Mouse (Mus musculus) left cerebral cortex, adult 2 months (tissue): ENCODE data around the gene Dynlt1c. TPM values are rescaled to one million over a fixed set of nuclear protein-coding genes. Genes with fewer than 3 reads are reported as not detected.
"Not testable (repeated sequence)": the region's sequence is repeated elsewhere in the genome, so short reads cannot be mapped to it uniquely, and the experiment has no call there.

Experiments used
- DNase-seq, 2 experiments: peaks; one replicate each; pipeline ENCODE4 v3.0.0; 2021 to 2022; ENCODE audit warnings: low spot score in 2 of 2, mixed read lengths in 1 of 2; ENCODE audit errors: extremely low spot score in 1 of 2
- H3K27ac ChIP-seq: fragments of 200-600 bp; 2 replicates; pipeline ENCODE4 v1.8.1; 2022
- H3K4me3 ChIP-seq: fragments of 200-600 bp; 2 replicates; pipeline ENCODE4 v1.8.1; 2022
- intact Hi-C: fragments of 180-260 bp; cut with DNase I; formaldehyde crosslinking; loops from one replicate; pipeline ENCODE4 v1.15.1; 2025
- total RNA-seq, 2 experiments: library from RNA; stranded (reverse); gene quantifications; 2 replicates each; pipeline ENCODE4 v1.2.3; 2021

Dynlt1c gene
- total RNA-seq, 2 experiments from 2014 or later, result 20.3 to 20.5 TPM

DNA sequence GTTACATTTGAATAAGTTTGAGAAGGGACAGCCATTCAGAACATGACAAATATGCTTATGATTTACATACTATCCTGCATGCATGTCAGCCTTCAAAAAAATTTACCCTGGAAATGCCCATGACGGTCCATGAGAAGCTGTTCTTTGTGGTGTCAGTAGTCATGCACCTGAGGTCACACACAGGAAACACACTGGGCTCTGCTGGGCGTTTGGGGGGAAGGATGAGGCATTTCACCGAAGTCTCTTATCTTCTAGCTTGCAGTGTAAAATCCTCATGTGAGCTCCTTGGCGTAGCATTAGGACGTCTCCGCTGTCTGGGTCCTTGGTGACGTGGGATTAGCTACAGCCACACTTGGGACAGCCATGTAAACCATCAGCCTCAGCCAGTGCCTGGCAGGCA is 57.3 kb downstream of the Dynlt1c start, which contains the start of gene Sytl3:
TSS of gene Sytl3 (plus strand) at position 293 of the 400 bp plus-strand sequence.
- H3K27ac ChIP-seq, DNase-seq, intact Hi-C loops, H3K4me3 ChIP-seq: not testable (repeated sequence)

Other genes starting within 250 kb of the Dynlt1c start
- 10 to 100 TPM; 42.0 TPM for gene Dynlt1b, start 171.6 kb upstream of the Dynlt1c start, total RNA-seq
- gene Dynlt1f, start 54.2 kb downstream of the Dynlt1c start, total RNA-seq, result 10 to 100 TPM; 26.8 to 29.7 TPM
- under 1 TPM; 0.34 to 0.77 TPM for gene Sytl3, start 57.4 kb downstream of the Dynlt1c start, total RNA-seq
- gene Ezr, start 181.1 kb downstream of the Dynlt1c start, total RNA-seq, result 10 to 100 TPM; 50.3 to 51.5 TPM